Mouse (Mus musculus) thymus, adult 18-20 months (tissue): ENCODE data around the gene Srsf12.
A peak's percentile ranks its signal among the peaks of the same experiment; 100 is the strongest.

Experiments used
- DNase-seq, 2 experiments: peaks; one replicate each; pipeline ENCODE4 v3.0.0; 2022; ENCODE audit warnings: mixed read lengths in 2 of 2

Srsf12 gene

DNA sequence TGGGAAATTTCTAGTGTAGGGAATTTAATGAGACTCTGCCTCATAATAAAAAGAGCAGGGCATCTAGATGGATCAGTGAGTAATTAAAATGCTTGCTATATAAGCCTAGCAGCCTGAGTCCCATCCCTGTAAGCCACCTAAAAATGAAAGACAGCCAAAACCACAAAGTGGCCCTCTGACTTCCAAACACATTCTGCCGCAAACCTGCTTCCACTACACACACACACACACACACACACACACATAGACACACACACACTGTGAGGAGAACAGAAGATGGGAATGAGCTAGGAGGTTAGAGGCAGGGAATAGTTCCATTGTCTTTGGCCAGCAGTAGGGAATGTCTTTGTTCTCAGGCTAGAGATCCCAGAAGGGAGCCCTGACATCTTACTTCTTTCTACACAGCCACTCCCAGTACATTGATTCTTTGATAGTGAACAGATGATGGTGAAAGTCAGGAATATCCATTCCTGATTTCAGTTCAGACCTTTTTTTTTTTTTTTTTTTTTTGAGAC, 41.0 kb downstream of the Srsf12 start:
- no peak for DNase-seq

DNA sequence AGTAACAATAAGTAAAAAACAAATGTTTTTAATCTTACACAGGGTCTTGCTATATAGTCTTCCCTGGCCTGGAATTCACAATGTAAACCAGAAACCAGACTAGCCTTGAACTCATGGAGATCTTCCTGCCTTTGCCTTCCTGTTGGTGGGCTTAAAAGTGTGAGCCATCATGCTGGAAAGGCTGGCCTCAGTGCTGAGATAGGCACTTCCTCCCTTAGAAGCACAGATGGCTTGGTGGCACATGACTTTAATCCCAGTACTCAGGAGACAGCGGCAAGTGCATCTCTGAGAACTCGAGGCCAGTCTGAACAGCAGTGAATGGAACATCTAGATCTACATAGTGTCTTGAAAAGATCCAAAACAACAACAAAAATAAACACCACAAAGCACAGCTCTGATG, 42.1 kb downstream of the Srsf12 start:
- DNase-seq = no peak

DNA sequence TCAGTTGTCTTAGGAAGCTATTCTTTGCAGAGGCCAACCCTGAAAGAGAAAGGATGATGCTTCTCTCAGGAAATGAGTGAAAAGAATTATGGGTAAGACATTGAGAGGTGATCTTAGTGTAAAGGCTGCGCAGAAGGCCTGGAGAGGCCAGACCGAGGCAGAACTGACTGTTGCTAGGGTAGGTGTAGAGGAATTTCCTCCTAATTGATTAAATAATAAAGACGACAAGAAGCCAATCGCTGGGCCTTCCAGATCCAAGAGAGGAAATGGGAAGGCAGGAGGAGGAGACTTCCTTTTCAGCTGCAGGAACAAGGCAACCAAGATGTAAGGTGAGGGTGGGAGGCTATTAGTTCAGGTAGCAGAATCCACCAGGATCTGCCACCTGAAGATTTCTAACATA, 45.9 kb downstream of the Srsf12 start:
- DNase-seq = no peak

DNA sequence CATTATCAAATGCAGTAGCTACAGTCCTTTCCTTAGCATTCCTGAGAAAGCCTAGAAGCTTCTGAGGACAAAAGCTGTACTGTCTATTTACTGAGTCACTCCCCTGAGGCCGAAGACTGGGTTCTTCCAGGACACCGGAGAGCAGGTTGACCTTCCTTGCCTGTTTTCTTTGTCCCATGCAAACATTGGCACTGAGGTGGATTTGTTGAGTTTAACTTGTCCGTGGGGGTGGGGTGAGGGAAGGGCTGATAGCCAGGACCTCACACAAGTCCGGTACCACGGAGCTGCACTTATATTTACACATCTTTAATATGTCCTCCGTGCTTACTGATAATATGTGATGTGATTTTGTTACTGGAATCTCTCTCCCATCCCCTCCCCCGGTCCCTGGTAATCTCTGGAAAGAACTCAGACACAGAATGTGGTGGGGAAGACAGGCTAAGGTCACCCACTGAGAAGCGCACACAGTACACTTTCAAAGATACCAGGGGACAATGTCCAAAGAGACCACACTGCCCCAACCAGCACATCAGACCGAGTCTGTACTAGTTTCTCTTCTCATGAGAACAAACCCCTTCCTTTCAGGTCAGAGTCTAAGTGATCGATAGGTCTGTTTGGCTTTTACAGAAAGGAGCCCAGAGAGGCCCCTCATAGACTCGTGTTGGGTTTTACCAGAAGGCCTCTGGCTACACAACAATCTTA, 48.6 kb downstream of the Srsf12 start:
- DNase-seq = no peak

DNA sequence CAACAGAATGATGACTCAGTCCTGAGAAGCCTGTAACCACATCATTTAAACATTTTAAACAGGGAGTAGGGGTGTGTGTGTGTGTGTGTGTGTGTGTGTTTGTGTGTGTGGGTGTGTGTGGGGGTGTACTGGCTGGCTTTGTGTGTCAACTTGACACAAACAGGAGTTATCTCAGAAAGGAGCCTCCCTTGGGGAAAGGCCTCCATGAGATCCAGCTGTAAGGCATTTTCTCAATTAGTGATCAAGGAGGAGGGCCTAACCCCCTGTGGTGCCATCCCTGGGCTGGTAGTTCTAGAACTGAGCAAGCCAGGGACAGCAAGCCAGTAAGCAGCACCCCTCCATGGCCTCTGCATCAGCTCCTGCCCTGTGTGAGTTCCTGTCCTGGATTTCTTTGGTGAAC, 51.5 kb downstream of the Srsf12 start:
- no peak for DNase-seq

DNA sequence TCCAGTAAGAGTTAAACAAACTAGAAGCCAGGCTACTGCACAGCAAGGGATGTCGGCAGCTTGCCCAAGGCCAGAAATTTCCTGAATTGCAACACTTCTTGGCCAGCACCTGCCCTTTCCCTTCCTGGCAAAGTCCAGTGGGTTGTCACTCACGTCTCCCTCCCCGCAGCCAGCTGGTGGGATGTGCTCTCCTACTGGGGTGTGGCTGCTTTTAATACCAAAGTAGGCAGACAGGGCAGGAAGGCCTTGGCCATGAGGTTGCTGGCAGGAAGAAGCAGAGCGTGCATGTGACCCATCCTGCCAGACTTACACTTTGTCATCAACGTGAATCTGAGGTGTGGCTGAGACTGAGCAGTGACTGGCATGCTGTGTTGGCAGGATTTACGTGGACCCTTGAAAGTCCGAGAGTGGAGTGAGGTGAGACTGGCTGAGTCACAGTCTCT, 52.5 kb downstream of the Srsf12 start:
- peak in 1 of 2 experiments; percentile 28 for DNase-seq

DNA sequence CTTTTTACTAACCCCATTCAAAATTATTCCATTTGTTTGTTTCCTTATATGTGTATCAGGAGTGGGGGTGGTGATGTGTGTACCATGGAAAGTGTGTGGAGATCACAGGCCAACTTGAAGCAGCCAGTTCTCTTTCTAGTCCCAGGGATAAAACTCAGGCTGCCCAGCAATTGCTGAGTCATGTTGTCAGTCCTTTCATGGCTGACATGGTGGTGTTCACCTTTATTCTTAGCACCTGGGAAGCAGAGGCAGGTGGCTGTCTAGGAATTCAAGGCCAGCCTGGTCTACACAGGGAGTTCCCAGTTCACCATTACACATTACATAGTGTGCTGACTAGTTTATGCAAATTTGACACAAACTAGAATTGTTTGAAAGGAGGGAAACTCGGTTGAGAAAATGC, 54.1 kb downstream of the Srsf12 start:
- DNase-seq = no peak

DNA sequence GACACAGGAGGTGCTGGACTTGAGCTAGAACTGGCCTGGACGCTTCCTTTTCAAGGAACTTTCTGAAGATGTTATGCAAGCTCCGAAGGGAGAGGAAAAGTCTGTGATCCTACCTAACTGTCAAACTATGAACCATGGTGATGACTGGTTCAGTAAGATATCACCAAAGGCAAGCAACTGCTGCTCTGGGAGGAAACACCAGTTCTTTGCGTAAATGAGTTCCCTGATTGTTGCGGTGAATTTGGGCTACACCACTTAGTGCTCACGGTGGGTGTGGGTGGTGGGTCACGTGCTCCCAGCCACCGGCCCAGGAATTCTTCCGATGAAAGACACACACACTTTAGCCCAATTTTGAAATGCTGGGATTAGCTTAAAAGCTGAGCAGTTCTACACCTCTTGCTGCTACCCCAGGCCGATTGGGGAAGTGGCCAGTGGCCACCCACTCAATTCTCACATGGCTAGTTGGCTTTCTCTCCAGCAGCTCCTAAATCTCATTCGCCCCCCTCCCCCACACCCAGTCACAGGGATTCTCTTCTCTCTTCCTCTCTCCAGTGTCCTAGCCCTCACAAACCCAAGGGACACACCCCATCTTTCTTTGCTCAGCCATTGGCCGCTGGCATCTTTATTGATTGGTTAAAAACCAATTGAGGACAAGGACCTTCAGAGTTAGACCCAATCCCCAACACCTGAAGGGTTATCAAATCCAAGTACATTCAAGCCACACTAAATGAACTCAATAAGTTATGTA, 56.4 kb downstream of the Srsf12 start:
- DNase-seq = no peak

DNA sequence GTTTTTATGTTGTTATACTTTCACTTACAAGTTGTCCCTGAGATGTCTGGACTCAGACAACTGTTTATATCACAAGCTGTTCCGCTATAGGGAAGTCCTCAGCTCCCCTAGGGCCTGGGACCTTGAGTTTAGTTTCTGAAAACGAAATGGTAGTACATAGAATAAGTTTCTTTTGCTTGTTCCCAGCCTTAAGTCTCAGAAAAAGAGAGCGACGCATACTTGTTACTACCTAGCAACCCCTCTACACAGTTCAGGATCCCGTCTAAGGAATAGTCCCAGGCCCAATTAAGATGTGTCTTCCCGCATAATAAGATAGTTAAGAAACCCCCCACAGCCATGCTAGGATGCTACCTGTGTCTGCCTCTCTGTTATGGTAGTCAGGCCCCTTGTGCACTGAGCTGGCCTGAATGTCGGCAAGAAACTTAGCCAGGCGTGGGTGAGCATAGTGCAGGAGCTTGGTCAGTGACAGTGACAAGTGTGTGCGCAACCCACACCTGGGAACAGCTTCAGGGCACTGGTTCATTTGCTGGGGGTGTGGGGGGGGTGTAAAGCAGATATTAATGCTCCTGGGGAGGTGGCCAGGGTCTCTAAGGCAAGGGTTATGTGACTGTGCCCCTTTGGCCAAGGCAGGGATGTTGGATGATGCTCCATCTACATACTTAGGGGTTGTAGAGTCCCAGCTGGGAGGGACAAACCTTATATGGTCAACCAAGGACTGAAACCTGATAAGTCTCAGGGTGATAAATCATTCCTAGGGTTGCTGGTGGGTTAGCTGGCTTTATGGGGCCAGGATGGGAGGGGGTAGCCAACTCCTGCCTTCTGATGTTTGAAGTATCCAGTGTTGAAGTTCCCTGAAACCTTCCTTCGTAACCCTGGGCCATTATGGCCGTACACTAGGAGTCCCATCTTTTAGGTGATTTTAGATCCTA, 61.9 kb downstream of the Srsf12 start:
- no peak for DNase-seq

DNA sequence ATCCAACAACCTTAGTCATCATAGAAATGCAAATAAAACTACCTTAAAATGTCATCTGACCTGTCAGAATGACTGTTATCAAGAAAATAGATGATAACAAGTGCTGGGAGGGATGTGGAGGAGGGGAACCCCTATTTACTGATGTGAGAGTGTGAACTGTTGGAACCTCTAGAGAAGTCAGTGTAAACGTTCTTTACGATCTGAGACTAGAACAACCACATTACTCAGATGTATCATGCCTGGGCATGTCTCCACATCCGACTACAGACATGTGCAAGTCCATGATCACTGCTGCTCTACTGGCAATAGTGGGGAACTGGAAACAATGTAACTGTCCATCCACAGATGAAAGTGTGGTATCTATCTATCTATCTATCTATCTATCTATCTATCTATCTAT, 64.6 kb downstream of the Srsf12 start:
- DNase-seq = no peak

DNA sequence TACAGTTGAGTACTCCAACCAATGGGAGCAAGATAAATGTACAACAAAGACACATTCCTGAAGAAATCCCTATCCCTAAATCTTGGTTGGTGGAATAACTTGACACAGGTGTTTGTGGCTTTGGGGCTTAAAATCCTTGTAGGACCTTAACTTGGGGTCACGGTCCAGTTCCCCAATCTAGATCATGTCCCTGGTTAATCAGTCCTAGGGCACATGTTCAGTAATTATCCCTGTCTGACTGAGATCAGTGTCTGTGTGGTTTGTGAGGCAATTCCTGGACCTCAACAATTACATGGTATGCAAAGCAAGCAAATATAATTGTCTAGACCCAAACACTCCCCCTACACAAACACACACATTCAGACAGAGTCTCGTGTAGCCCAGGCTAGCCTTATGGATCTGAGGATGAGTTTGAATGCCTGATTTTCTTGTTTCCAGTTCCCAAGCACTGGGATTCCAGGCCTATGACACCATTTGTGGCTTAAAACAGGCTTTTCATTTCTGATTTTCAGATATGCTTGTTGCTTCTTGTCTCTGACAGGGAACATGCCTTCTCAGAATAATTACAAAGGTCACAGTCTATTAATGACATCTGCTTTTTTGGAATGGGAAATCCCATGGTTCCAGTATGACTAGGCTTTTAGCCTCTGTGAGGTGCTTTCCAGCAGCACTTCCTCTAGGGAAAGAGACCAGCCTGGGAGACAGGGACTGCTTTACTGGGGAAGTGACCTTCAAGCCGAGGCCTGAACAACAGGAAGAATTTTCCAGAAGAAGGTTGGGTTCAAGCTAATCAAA, 73.3 kb downstream of the Srsf12 start:
- no peak for DNase-seq
